Mouse (Mus musculus): ENCODE results near the gene Sytl2. TPM values are rescaled to one million over a fixed set of nuclear protein-coding genes. Genes with fewer than 3 reads are reported as not detected.

The Sytl2 gene
- total and polyA plus RNA-seq, 3 experiments = not detected

- no peak overlapping the region for H3K4me3 ChIP-seq (ENCODE audit: control insufficient read depth in 1 of 2, insufficient read depth in 1 of 2, low read depth in 2 of 2, low read length in 2 of 2)
- H3K9me3 ChIP-seq (replicated peaks; ENCODE audit: insufficient read depth, low read length) = no peaks in the 10 kb centered on the region
- H3K9ac ChIP-seq (ENCODE audit: control insufficient read depth, low read depth, low read length, poor library complexity, severe bottlenecking) = no peak overlapping the region
- TF ChIP-seq USF2 (IDR thresholded peaks at IDR 0.05; ENCODE audit: borderline replicate concordance in 1 of 2, insufficient read depth in 1 of 2, low read depth in 1 of 2, low read length in 2 of 2) (no peak), NRF1 (IDR thresholded peaks at IDR 0.05; ENCODE audit: insufficient read depth, low read depth, low read length, poor library complexity, severe bottlenecking) (no peak), RCOR1 (IDR thresholded peaks at IDR 0.05; ENCODE audit: low read depth, low read length) (no peak), CTCF (IDR thresholded peaks at IDR 0.05 in 2 of 3, conservative IDR thresholded peaks at IDR 0.05 in 1 of 3; ENCODE audit: control insufficient read depth in 1 of 3, insufficient read depth in 1 of 3, low read depth in 2 of 3, low read length in 3 of 3, poor library complexity in 1 of 3, severe bottlenecking in 1 of 3) (no peak), ZKSCAN1 (IDR thresholded peaks at IDR 0.05; ENCODE audit: low read depth, low read length) (no peak), HCFC1 (IDR thresholded peaks at IDR 0.05; ENCODE audit: low read depth, low read length) (no peak)
- H3K4me1 ChIP-seq (ENCODE audit: control insufficient read depth in 1 of 2, insufficient read depth in 2 of 2, low read length in 2 of 2) = no peaks in the 10 kb centered on the region
- H3K79me2 ChIP-seq (ENCODE audit: control insufficient read depth, insufficient read depth, low read length, poor library complexity) = no peaks in the 10 kb centered on the region
- H3K36me3 ChIP-seq (ENCODE audit: control insufficient read depth in 1 of 2, insufficient read depth in 2 of 2, low read length in 2 of 2) = no peaks in the 10 kb centered on the region
- no peak overlapping the region for H3K27ac ChIP-seq (ENCODE audit: control insufficient read depth, low read depth, low read length)
- no peak for DNase-seq (ENCODE audit: low read depth, low spot score)
- H3K27me3 ChIP-seq (ENCODE audit: control insufficient read depth in 1 of 2, insufficient read depth in 2 of 2, low read length in 2 of 2) = peaks cover 0 to 5% of the 10 kb centered on the region in 2 experiments; a peak in 3 of 4 replicates
Observed at GRCm38 (mm10) chr7:90384411-90384810, 82.4 kb downstream of the Sytl2 start.

GRCm38 (mm10) chr7:90386885-90387459 is 84.9 kb downstream of the Sytl2 start:
- Histone ChIP-seq H3K27ac (ENCODE audit: control insufficient read depth, low read depth, low read length) (no peak overlapping the region), H3K9me3 (replicated peaks; ENCODE audit: insufficient read depth, low read length) (no peaks in the 10 kb centered on the region), H3K4me3 (ENCODE audit: control insufficient read depth in 1 of 2, insufficient read depth in 1 of 2, low read depth in 2 of 2, low read length in 2 of 2) (no peak overlapping the region), H3K4me1 (ENCODE audit: control insufficient read depth in 1 of 2, insufficient read depth in 2 of 2, low read length in 2 of 2) (no peaks in the 10 kb centered on the region), H3K79me2 (ENCODE audit: control insufficient read depth, insufficient read depth, low read length, poor library complexity) (no peaks in the 10 kb centered on the region), H3K9ac (ENCODE audit: control insufficient read depth, low read depth, low read length, poor library complexity, severe bottlenecking) (no peak overlapping the region), H3K36me3 (ENCODE audit: control insufficient read depth in 1 of 2, insufficient read depth in 2 of 2, low read length in 2 of 2) (no peaks in the 10 kb centered on the region), H3K27me3 (ENCODE audit: control insufficient read depth in 1 of 2, insufficient read depth in 2 of 2, low read length in 2 of 2) (peaks cover 0 to 5% of the 10 kb centered on the region in 2 experiments; a peak in 3 of 4 replicates)
- DNase-seq (ENCODE audit: low read depth, low spot score) = no peak
- TF ChIP-seq ZNF384 (IDR thresholded peaks at IDR 0.05; ENCODE audit: low read depth, low read length) (no peak), CHD2 (IDR thresholded peaks at IDR 0.05; ENCODE audit: low read length) (no peak), MYB (IDR thresholded peaks at IDR 0.05; ENCODE audit: low read depth, low read length) (no peak), GATA1 (IDR thresholded peaks at IDR 0.05; ENCODE audit: low read depth, low read length) (no peak), SMC3 (IDR thresholded peaks at IDR 0.05; ENCODE audit: low read depth, low read length) (no peak), POLR2AphosphoS2 (IDR thresholded peaks at IDR 0.05; ENCODE audit: low read length) (no peak), RCOR1 (IDR thresholded peaks at IDR 0.05; ENCODE audit: low read depth, low read length) (no peak), CHD1 (IDR thresholded peaks at IDR 0.05; ENCODE audit: low read depth, low read length) (no peak), ZKSCAN1 (IDR thresholded peaks at IDR 0.05; ENCODE audit: low read depth, low read length) (no peak), UBTF (IDR thresholded peaks at IDR 0.05; ENCODE audit: borderline replicate concordance, insufficient read depth, low read depth, low read length) (no peak), MAFK (IDR thresholded peaks at IDR 0.05; ENCODE audit: borderline replicate concordance, low read depth, low read length) (no peak)
